Mouse (Mus musculus) layer of hippocampus, adult 9-10 months (tissue): ENCODE measurements around the gene Sacs.

ENCODE experiments used
- DNase-seq: peaks from one replicate; pipeline ENCODE4 v3.0.0; 2022; ENCODE audit warnings: low spot score

Gene Sacs

DNA sequence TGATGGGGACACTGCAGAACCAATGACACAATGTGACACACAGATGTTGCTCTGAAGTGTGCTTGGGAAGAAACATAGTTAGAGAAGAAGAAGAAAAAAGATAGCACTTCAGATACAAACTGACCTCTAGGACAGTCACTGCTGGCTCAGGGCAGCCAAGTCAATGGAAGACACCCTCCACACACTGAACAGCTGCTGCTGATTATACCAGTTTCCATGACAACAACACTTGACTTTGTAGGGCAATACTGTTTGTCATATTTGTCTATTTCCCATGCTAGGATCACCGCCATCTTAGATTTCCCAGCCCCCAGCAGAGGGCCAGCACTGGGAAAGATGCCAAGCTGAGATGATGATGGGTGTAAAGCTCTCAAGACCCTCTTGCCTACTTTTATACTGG is 22.7 kb downstream of the Sacs start:
- DNase-seq = no peak

DNA sequence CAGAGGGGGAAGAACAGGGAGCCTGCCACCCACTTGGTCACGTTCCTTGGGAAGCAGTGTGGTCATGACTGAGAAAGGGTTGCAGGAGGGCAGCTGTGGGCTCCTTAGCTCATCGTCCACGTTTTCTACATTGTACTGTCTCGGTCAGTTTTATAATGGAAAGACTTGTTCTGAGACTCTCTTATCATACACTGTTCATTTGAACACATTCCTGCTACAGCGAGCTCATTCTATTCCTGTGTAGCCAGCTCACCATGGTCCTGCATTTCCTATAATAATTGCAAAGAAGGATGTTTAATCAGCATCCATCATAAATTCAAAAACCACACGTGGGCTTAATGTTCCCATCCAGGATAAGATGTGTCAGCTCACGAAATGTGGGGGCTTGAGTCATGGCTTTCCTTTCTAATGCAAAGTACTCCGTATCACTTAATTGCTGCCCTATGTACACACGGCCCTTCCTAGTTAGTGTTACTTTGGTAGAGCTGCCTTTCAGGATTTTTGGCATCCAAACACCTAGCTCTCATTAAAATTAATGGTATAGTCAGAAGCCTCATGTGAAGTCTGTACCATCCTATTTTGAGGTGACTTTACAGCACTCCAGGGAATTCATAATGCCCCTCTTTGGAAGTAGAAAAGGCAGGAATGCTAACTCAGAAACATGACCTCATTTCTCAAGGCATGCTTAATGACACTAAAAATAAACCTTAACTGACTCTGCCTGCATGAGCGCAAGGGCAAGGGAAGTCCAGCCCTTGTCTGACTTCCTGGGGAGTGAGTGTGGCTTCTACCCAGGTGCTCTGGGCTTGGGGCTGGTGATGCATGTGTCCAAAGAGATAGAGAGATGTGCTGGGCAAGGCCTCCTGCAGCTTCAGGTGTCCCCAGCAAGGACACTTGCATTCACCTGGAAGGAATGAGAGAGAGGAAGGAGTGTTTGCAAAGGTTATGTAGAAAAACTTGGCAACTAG is 23.4 kb downstream of the Sacs start:
- DNase-seq = no peak

DNA sequence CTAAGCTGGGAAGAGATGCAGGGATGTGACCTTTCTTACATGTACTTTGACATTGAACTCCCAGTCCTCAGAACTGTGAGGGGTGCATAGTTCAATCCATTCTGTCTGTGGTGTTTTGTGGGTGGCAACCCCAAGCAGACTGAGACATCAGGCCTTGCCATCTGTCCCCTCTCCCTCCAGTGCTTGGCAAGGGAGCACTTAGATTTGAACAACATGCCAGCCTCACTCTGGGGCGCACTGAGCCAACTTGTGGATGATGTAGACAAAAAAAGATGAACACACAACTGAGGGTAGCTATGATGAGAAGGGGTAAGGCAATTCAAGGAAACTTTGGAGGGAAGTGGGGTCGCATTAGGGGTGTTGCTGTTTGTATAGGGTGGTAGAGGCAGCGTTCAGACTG is 26.2 kb downstream of the Sacs start:
- DNase-seq = peak; percentile 30

DNA sequence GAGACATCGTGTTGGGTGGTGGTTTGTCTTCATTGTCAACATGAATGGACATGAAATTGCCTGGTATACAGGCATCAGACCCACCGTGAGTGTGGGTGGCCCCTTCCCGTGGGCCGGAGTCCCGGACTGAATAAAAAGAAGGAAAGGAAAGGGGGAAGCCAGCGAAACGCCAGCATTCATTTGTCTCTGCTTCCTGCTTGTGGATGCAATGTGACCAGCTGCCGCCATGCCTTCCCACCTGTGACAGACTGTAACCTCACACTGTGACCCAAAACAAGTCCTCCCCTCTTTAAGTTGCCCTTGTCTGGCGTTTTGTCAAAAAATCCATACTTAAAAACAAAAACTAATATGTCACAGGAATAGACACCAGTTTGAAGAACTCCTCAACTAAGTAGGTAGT is 27.7 kb downstream of the Sacs start:
- DNase-seq = no peak

DNA sequence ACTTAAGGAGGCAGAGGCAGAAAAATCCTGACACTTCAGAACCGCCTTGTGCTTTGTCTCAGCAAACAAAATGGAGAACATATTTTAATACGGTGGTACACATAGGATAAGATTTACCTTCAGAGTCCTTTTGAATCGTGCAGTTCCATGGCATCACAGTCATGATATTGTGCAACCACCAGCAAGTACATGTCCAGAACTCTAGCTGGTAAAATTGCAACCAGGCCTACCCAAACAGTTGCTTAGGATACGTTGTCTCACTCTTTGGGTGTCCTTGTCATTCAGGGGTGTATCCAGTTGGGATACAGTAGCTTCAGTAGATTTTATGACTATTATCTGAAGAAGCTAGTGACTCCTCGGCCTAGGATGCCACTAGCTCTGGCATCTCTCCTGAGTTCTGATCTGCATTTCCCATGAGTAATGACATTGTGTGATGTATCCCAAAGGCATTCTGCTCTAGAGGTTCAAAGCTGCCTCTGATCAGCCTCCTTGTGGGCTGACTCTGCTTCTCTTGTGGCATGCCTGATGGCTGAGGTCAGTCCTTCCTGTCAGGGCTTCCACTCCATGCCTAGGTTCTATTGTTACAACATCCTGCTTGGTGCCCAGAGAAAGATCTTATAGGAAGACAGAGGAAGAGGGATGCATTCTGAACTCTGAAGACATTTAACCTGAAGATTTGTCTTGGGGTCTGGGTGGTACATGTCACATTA is 33.2 kb downstream of the Sacs start:
- no peak for DNase-seq

DNA sequence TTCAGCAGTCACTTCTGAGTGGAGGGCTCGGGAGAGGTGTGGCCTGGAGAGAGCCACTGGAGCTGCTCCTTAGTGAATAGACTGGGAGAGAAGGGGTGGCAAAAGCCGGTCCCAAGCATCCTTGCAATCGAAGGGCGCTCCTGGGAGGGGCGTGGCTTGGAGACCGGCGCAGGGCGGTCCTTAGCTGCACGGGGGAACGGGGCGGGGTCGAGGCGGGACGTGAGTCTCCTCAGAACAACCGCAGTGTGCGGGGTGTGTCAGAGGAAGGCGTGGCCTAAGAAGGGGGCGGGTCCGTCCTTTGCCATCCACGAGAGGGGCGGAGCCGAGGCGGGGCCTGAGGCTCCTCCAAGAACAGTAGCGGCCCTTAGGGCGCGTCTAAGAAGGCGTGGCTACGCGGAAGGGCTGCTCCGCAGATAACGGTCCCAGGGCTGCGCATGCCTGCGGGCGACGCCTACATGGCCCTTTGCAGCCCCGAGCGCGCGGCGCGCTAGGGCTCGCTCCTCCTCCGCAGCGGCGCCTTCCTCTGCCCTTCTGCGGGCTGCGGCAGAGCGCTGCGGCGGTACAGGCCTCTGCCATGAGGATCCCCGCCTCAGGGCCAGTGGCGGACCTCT is 34.4 kb downstream of the Sacs start:
- peak; percentile 95 for DNase-seq

DNA sequence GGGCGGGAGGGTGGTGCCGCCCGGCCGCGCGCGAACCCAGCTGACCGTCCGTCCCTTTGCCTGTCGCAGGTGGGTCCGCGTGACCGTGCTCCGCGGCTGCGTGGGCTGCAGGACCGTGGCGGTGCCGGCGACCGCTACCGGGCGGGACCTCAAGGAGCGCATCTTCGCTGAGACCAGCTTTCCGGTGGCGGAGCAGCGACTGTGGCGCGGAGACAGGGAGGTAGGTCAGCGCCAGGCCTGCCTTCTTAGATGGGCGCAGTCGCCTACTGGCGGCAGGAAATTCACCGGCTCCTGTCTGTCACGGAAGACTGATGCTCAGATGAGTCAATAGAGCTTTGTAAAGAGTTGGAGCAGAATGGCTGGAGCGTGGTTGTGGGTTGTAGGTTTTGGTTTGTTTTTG is 35.0 kb downstream of the Sacs start:
- no peak for DNase-seq

DNA sequence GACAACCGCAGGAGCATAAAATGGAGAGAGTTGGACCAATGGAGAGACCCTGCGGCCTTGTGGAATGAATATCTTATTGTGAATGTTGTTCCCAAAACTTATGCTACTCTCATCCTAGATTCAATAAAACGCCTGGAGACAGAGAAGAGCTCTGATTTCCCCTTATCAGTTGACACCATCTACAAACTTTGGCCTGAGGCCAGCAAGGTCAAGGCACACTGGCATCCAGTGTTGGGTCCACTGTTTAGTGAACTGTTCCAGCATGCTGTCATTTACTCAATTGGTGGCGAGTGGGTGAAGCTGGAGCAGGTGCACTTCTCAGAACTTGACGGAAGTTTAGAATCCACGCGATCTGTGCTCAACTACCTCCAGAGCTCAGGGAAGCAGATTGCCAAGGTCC is 53.6 kb downstream of the Sacs start:
- no peak for DNase-seq

DNA sequence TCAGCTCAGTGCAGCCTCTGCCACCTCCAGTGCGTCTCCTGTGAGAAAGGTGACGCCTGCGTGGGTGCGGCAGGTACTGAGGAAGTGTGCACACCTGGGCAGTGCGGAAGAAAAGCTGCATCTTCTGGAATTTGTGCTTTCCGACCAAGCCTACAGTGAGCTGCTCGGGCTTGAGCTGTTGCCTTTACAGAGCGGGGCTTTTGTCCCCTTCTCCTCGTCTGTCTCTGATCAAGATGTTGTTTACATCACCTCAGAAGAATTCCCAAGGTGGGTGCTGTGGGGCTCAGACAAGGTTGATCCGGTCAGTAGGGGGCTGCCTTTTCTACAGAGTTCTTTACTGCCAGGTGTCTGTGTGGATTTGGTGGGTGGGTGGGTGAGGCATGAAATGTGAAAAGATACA is 54.1 kb downstream of the Sacs start:
- no peak for DNase-seq

DNA sequence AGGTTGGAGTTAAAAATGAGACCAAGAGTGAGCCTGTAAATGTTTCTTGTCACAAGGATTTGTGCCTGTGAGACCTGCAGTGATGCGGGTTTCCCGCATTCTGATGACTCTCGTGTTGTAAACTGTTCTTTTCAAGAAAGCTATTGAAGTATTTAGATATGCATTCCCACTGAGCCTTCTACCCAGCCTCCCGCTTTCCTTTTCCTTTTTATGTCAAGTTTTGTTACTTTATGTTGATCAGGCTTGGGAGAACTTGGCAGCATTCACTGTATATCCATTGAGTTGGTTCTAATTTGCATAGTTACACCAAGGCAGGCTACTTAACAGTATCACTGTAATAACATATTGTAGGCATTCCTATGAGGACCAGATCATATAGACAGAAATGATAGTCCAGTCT is 56.2 kb downstream of the Sacs start:
- no peak for DNase-seq

DNA sequence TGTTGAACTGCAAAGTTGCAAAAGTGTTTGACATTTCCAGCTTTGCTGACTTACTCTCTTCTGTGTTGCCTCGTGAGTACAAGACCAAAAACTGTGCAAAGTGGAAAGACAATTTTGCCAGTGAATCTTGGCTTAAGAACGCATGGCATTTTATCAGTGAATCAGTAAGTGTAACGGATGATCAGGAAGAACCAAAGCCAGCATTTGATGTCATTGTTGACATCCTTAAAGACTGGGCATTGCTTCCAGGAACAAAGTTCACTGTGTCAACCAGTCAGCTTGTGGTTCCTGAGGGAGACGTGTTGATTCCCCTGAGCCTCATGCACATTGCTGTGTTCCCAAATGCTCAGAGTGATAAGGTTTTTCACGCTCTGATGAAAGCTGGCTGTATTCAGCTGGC is 71.9 kb downstream of the Sacs start:
- DNase-seq = no peak

DNA sequence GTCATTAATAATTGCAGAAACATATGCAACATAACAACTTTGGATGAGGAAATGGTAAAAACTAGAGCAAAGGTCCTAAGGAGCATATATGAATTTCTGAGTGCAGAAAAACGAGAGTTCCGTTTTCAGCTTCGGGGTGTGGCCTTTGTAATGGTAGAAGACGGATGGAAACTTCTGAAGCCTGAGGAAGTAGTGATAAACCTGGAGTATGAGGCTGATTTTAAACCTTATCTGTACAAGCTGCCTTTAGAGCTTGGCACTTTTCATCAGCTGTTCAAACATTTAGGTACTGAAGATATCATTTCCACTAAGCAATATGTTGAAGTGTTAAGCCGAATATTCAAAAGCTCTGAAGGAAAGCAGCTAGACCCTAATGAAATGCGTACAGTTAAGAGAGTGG is 73.5 kb downstream of the Sacs start:
- no peak for DNase-seq

DNA sequence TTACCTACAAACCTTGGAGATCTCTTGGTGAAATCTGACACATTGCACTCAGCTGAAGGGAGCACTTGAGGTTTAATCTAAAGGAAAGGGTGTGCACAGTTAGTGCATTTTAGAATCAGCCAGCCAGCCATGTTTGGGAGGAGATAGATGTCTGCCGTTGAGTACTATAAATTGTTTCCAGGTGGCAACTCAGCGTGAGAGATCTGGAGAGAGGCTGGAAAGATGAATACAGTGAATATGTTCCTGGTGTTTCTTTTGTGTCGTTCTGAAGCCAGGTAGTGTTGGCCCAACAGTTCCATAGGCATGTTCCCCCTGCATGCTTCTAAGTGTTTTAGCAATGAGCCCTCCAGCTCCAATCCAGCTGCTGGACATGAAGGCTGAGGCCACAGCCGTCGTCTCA is 82.9 kb downstream of the Sacs start:
- no peak for DNase-seq

DNA sequence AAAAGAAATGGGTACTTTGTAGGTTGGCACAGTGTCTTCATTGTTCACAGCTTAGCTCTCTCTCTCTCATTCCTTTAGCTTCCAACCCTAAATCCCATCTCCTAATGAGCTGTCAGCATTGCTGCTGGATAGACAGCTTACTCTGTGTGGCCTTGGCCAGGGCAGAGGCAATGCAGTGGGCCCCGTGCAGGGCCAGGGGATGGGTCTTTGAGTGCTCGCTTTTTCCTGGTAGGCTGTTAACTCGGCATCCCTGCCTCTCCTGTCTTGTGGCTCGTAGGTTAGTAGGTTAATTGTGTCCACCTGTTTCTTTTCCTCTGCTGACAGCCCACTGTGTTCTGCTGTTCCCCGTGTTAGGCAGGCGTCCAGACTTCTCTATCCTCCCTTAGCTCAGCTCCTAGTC is 84.2 kb downstream of the Sacs start:
- no peak for DNase-seq

DNA sequence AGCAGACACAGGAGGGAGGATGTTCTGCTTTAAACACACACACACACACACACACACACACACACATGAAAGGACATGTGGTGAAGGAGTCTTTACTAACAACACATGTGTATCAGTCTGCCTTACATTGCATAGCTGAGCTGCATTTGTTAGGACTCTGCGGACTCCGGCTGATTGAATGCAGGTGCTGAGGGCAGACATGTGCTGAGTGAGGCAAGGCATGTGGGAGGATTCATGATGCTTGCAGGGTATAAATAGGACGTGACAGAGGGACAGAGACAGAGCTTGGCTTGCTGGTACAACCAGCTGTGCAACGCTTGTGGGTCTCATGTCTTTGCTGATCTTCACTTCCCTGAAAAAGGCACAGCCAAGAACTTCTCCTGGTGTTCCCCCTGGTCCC is 85.5 kb downstream of the Sacs start:
- DNase-seq = no peak

DNA sequence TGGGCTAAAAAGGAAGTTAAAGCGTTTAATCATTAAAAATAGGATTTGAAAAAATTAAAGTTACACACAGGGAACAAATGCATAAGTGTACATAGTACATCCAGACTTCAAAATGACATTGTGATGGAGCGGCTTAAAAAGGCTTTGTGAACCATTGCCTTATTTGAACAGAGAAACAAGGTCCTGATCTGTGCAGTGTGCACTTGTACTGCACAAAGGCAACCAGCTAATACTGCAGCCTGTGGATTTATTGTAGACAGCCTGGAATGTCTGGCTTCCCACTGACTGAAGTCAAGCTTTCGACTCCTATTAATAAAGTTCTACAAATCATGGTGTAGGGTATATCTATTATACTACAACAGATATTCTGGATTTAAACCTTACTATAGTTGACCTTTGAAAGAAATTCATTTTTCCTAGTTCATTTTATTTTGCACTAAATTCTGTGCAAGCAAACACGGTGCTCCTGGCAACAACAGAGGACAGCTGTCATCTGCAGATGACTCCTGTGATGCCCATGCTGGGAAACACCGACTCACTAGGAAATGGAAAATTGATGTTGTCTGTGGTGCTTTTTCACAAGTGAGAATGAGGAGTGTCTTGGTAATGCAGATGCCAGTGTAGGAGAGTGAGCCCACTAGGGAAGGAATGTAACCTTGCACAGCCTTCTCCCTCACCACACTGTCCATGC is 86.3 kb downstream of the Sacs start:
- no peak for DNase-seq

DNA sequence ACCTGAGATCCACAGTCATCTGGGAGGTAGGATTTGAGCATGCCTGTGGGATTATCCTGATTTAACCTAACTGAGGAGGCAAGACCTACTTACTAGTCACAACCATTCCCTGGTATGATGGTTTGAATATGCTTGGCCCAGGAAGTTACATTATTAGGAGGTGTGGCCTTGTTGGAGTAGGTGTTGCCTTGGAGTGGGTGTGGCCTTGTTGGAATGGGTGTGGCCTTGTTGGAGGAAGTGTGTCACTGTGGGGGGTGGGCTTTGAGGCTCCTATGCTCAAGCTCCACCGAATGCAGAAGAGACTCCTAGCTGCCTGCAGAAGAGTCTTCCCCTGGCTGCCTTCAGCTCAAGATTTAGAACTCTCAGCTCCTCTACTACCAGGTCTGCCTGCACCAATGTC is 87.9 kb downstream of the Sacs start:
- DNase-seq = no peak

DNA sequence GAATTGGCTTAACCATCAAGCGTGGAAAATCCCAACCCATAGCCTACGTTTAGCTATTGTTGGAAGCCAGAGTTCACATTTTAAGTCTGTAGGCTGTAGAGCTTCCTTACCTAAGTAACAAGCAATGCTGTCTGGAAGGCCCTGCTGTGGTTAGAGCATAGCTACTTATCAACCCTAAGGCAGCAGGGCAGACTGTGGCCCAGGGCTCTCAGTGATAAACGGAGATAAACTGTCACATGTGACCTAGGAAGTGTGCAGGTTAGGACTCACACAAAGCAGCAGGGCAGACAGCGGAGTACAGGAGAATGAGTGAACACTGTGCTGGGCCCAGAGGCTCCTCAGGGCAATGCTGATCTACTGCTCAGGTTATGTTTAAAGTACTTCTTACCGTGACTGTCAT is 91.5 kb downstream of the Sacs start:
- no peak for DNase-seq

DNA sequence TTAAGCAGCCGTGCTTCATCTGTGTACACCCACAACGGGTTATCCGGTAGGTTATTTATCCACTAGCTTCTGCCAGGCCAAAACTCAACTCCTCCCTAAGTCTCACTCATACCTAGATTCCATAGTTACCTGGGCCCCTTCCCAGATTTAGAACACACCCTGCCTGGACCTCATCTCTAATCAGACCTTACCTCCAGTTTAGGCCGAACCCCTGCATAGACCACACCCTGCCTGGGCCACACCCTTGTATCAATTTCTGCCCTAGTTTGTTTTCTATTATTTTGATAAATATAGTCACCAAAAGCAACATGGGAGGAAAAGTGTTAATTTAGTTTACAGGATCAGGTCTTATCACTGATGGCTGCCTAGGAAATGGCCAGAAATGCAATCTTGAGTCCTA is 91.9 kb downstream of the Sacs start:
- no peak for DNase-seq

DNA sequence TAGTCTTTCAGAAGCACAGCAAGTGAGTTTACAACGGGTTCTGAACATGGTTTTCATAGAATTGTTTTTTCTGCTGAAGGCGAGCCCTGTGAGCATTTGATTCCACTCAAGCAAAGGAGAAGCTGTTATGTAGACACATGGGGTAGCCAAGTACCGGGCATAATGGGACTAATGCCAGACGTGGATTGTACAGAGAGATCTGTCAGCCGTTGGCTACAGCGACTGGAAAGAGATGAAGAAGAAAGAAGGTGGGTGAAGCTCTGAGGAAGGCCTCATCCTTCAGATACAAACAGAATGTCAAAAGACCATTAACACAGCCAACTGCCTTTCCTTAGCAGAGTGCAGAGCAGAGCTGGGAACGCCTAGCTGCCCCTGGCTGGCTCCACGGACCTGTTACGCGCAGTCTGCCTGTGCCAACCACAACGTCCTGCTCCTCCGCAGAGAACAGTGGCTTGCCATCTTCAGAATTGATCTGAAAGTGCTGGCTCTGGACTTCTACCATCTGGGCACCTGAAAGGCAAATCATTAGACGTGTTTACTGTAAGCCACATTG is 93.8 kb downstream of the Sacs start:
- no peak for DNase-seq

DNA sequence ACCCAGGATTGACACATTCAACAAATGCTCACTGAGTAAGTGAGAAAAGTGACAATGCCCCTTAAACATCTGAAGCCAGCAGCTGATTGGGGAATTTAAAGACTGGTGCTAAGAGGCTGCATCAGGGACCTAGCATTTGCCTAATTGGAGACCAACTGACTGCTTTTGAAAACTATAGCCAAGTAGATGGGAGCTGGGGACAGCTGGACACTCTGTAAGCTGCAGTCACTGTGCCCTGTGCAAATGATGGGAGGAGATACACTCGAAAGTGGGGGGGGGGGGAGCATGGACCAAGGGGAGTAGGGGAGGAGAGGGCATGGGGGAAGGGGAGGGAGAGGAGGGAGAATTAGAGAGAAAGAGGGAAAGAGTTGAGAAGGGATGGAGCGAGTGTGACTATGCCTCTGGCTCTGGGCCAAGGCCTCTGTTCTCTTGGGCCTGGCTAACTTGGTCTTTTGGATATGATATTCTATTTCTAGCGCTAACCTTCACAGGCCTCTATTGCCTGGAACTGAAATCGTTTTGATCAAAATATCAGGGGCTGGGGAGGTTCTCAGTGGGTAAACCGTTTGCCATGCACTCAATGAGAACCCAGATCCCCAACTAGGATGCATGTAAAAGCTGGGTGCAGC is 97.7 kb downstream of the Sacs start:
- DNase-seq = no peak
